Mouse (Mus musculus) liver, adult 2 months (tissue): ENCODE measurements around the gene Kmt2b.

Experiments used
- CTCF ChIP-seq: fragments of 200-500 bp; IDR thresholded peaks from 2 replicates; pipeline ENCODE4 v1.5.1; 2011; ENCODE audit warnings: low read depth, low read length, control low read depth
- POLR2A ChIP-seq: fragments of 200-500 bp; IDR thresholded peaks from 2 replicates; pipeline ENCODE4 v1.6.1; 2011; ENCODE audit warnings: low read length, control low read depth; ENCODE audit not compliant: insufficient read depth; ENCODE audit errors: extremely low read depth

- TF ChIP-seq CTCF (no peak), POLR2A (peak; percentile 52; the same call in 1 of the 2 replicates)
Observed at GRCm38 (mm10) chr7:30625530-30626384, 37.2 kb upstream of the Kmt2b start, which contains the start of gene Cox6b1.
